Mouse (Mus musculus) left cerebral cortex, adult 18-20 months (tissue): ENCODE measurements around the gene Sos2. TPM values are rescaled to one million over a fixed set of nuclear protein-coding genes. Genes with fewer than 3 reads are reported as not detected.
A peak's percentile ranks its signal among the peaks of the same experiment; 100 is the strongest.

Source experiments
- DNase-seq, 2 experiments: peaks; one replicate each; pipeline ENCODE4 v3.0.0; 2021 to 2022; ENCODE audit warnings: low spot score in 2 of 2, mixed read lengths in 1 of 2
- long read RNA-seq, 2 experiments: library from polyadenylated mRNA; stranded (forward); transcript quantifications; one replicate each; pipeline ENCODE4 v2.0.0; 2021
- total RNA-seq, 2 experiments: library from RNA; stranded (reverse); gene quantifications; 2 replicates each; pipeline ENCODE4 v1.2.3; 2021

Gene Sos2
- 10 to 100 TPM; 36.3 to 39.6 TPM for total RNA-seq
- long read RNA-seq, experiment 1, full-length matches to known transcripts: 14 of 24 reads
- long read RNA-seq, experiment 1, partial matches to known transcripts: 1 of 24 reads
- long read RNA-seq, experiment 1, other reads (novel, unspliced or antisense): 9 of 24 reads
- long read RNA-seq, experiment 2, full-length matches to known transcripts: 5 of 13 reads
- long read RNA-seq, experiment 2, partial matches to known transcripts: 3 of 13 reads
- long read RNA-seq, experiment 2, other reads (novel, unspliced or antisense): 5 of 13 reads

- peak; percentile 53 to 56 for DNase-seq
Observed at GRCm38 (mm10) chr12:69681566-69682061, at the start of gene Sos2. Gene Sos2, minus strand, starts transcription at chr12:69681852.

DNA sequence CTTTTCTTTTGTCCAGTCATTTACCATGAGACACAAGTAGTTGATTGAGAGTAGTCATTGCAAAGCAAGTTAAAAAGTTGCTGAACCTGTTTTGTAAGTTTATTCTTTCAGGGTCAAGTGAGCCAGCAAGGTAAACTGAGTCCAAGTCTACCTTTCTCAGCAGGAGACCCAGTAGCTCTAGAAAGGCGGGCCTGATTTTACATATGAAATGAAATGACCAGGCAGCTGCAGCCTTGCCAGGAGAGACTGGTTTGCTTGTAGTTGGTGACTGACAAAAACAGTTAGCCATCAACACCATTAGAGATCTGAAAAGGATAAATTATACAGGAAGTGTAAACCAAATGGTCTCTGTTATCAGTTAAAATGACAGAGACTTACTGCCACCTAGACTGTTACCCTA, 48.7 kb upstream of the Sos2 start:
- no peak for DNase-seq

GRCm38 (mm10) chr12:69729246-69729645, 47.6 kb upstream of the Sos2 start:
- no peak for DNase-seq

- peak; percentile 96 for DNase-seq
Observed at GRCm38 (mm10) chr12:69724711-69725460, 43.2 kb upstream of the Sos2 start, which contains the start of the genes L2hgdh and Atp5s. Gene L2hgdh, minus strand, starts transcription at chr12:69724873. Gene Atp5s, plus strand, starts transcription at chr12:69724950.

DNA sequence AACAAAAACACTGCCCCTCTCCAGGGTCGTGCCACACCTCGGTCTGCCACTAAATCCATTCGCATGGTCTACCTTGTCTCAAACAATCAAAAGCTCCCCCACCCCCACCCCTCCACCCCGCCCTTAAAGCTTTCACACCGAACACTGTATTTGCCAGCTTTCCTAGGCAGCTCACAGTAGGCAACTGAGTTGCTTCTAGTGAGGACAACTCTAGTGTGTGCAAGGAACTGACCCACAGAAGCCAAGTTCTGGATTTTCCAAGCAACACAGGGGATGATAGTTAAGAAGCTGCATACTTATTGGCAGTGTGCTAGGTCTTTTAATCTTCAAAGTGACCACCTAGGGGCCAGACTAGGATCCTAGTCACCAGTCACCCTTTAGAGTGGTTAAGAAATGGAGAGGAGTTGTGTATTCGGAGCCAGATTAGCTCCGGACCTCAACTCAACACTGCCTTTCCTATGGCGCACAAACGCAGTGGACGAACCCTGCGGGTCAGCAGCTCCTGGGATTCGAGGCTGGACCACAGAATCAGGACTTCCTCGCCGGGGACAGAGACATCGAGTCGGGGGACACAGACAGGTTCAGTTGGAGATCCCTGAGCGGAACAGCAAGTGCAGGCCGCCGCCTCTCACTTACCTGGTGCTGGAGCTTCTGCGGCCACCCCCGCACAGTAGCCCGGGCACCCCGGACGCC, 42.5 kb upstream of the Sos2 start:
- DNase-seq: no peak

- no peak for DNase-seq
Observed at GRCm38 (mm10) chr12:69723376-69723775, 41.7 kb upstream of the Sos2 start.

GRCm38 (mm10) chr12:69722857-69723256, 41.2 kb upstream of the Sos2 start:
- no peak for DNase-seq

- no peak for DNase-seq
Observed at GRCm38 (mm10) chr12:69713628-69714027, 32.0 kb upstream of the Sos2 start.

DNA sequence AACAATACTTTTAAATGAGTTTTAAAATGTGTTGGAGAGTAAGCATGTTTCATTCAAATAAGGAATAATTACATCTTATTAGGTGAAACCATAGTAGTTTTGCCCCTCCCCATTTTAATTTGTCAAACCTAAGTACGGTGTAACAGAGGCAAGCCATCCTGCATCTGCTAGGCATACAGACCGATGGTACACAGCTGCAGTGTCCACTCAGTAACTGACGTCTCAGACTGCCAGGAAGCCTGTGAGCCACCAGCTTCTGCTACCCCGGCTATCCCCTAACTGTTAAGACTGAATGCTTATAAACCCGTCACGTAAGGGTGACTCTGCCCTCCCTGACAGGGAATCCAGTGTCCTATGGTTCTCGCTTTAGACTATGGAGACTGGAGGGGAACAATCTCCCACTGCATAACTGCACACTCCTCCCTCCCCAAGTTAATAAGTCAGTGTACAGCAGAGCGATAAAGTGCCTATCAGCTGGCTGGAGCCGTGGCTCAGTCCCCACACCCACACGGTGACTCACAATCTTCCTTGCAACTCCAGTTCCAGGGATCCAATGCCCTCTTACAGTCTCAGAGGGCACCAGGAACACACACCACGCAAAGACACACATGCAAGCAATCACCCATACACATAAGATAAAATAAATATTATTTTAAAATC, 23.3 kb upstream of the Sos2 start:
- no peak for DNase-seq

GRCm38 (mm10) chr12:69698352-69698751, 16.7 kb upstream of the Sos2 start:
- DNase-seq: no peak

DNA sequence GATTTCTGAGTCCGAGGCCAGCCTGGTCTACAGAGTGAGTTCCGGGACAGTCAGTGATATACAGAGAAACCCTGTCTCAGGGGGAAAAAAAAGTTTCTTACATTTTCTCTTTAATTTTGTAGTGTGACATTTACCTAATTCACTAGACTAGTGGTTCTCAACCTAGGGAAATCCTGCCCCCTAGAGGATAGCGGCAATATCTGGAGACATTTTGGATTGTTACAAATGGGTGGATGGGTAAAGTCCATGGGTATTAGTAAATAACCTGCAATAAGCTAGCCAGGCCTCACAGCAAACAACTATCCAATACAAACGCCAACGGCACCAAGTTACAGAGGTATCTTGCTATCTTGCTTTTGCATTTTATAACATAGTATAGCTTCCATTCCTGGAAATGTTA, 15.1 kb upstream of the Sos2 start:
- peak; percentile 44 to 52 for DNase-seq

DNA sequence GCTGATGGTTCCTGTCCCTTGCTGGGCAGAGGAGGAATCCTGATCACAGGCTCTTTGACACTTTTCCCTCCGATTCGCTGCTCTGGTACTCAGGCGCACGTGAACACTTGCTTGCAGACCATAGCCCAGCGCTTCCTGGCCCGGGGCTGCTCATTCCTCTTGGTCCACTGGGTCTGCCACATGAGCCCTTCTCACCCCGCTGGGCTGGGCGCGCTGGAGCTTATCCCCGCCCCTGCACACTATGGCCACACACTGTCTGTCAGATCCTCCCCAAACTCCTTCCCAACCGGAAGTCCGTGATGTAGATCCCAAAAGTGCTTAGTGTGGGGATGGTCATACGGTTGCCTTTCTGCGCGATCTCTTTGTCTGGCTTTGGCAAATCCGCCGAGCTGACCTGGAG, 11.8 kb upstream of the Sos2 start:
- DNase-seq: no peak

GRCm38 (mm10) chr12:69690714-69691113, 9.1 kb upstream of the Sos2 start:
- no peak for DNase-seq

DNA sequence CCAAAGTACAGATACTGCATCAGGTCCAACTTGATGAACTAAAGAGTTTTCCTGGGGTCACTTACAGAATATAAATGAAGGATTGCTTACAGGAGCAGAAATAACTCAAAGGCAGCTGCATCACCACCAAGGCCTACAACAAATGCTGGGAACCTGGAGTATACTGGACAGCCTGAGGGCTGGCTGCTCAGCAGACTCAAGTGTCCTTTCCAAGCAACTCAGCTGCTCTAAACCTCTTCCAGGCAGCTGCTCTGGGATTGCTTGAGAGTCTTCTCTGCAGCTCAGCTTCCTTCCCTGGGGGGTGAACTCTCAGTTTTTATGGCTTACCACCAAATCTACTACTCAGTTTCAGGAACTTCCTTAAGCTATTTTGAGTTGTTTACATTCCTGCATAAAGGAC, 7.4 kb upstream of the Sos2 start:
- no peak for DNase-seq

DNA sequence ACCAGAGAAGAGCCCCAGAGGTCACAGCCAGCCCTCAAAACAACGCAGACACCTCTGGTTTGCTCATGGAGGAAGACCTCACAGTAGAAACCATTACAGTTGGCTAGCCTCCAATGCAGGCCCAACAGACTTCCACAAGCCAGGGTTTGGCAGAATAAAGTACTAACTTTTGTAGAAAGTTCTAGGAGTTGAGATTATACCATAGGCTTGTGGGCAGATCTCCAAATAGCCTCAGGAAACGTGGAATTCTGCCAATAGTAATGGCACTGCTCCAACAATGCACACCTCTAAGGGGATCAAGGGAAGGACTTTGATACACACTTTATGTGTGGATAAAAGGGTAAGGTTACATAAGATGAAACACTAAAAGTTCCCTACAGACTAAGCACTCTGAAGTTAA, 6.7 kb upstream of the Sos2 start:
- no peak for DNase-seq

- DNase-seq: peak; percentile 55 to 62
Observed at GRCm38 (mm10) chr12:69683537-69683936, 1.9 kb upstream of the Sos2 start.

DNA sequence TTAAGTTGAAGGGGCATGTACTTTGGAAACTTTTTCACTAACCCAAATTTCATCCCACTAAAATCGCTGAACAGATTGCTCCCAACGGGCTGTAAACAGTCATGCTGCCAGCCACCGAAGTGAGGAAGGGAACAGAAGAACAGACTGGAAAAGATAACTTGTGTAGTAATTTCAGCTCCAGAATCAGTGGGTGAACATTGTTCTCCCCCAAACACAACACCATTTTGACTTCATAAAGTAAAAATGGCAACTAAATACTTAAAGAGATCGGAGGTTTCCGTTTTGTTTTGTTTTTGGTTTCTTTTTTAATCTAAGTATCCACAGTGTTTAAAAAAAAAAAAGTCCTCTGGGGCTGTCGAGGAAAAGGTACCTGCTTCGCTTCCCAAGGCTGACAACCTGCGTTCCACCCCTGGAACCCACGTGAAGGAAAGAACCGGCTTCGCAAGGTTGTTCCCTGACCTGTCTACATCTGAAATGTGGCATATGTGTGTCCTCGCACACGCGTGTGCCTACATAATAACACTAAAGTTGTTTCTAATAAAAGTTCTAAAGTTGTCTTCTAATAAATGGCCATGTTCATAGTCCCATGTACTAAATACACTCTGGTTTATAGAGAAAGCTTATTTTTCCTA, 1.3 kb upstream of the Sos2 start:
- DNase-seq: no peak

GRCm38 (mm10) chr12:69682065-69682787, 574 bp upstream of the Sos2 start:
- DNase-seq: peak; percentile 79 to 85

DNA sequence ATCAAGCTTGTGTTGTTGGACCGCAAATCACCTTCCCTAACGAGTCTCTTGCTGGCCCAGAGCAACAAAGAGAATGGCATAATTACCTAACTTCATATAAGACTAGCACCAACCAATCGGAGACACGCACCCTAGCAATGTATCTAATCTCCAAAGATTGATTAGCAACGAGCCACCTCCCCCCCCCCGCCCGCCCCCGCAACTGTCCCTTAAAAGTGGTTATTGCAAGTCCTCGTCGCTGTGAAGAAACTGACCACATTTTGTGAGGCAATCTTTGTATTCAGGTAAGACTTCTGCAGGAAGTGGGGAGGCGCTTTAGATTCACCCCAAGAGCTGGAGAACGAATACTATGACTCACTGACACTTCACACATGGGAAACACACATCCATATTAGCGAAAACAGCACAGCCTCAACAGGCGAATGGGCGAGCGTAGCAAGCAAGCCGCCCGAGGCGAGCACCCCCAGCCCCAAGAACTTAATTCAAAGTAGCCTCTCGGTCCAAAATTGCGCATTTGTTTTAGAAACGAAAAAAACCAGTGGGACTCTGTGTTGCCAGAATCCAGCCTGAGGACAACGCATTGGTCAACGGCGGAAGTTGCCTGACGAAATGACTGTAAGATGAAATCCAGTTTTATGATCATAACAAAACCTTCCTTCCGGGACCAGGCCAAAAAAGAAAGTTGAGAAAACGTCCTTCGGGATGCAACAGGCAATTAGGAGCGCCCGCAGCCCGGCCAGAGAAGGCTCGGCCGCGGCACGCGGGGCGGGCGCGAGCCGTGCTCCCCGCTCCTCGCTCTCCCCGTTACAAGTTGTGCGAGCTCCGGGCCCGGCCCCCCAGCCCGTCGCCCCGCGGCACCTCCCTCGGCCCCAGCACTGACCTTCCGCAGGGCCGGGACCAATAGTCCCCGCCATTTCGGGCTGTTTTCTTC, 752 bp downstream of the Sos2 start:
- DNase-seq: peak; percentile 11 to 32
